Mouse (Mus musculus) liver, embryonic 16.5 days (tissue): ENCODE measurements at regions not wholly inside any gene's neighbourhood (a gene's known extent, or its start where the extent isn't known, plus 50 kb on each side); places are given as distances from the start of the nearest gene placed in this dataset.

ENCODE experiments used
- ATAC-seq: fragments of 200-750 bp; cut with Nextera tagmentation; 2 replicates; pipeline ENCODE4 v1.8.0; 2017; ENCODE audit warnings: low read depth, mild to moderate bottlenecking, moderate number of reproducible peaks, moderate library complexity
- H3K27ac ChIP-seq: fragments of 300-500 bp; sonication (generic); 2 replicates; pipeline ENCODE4 v1.5.1; 2014; ENCODE audit warnings: mild to moderate bottlenecking, low read length
- H3K27me3 ChIP-seq: fragments of 300-500 bp; sonication (generic); 2 replicates; pipeline ENCODE4 v1.6.1; 2014; ENCODE audit warnings: low read depth, low read length, mixed read lengths; ENCODE audit not compliant: control insufficient read depth, insufficient read depth
- H3K36me3 ChIP-seq: fragments of 300-500 bp; sonication (generic); 2 replicates; pipeline ENCODE4 v1.6.1; 2014; ENCODE audit warnings: mild to moderate bottlenecking; ENCODE audit not compliant: control insufficient read depth, insufficient read depth
- H3K4me1 ChIP-seq: fragments of 300-500 bp; sonication (generic); 2 replicates; pipeline ENCODE4 v1.6.1; 2014; ENCODE audit warnings: low read depth, low read length, mixed read lengths; ENCODE audit not compliant: control insufficient read depth
- H3K4me2 ChIP-seq: fragments of 300-500 bp; sonication (generic); 2 replicates; pipeline ENCODE4 v1.6.1; 2014; ENCODE audit warnings: low read depth, low read length, mixed read lengths
- H3K4me3 ChIP-seq: fragments of 300-500 bp; sonication (generic); 2 replicates; pipeline ENCODE4 v1.5.1; 2014; ENCODE audit warnings: low read depth, mild to moderate bottlenecking, low read length
- H3K9ac ChIP-seq: fragments of 300-500 bp; sonication (generic); 2 replicates; pipeline ENCODE4 v1.6.1; 2014; ENCODE audit warnings: low read depth, low read length
- H3K9me3 ChIP-seq: fragments of 300-500 bp; sonication (generic); replicated peaks from 2 replicates; pipeline ENCODE4 v1.6.1; 2016; ENCODE audit warnings: low read length; ENCODE audit not compliant: control insufficient read depth
- WGBS: fragments of 180-500 bp; shearing (Covaris S2); extraction: QIAGEN DNeasy Blood & Tissue Kit; methylation state at CpG from one replicate; pipeline ENCODE4 v1.1.7; 2014; ENCODE audit not compliant: insufficient replicate concordance; 5-methylcytosine and 5-hydroxymethylcytosine counted together

DNA sequence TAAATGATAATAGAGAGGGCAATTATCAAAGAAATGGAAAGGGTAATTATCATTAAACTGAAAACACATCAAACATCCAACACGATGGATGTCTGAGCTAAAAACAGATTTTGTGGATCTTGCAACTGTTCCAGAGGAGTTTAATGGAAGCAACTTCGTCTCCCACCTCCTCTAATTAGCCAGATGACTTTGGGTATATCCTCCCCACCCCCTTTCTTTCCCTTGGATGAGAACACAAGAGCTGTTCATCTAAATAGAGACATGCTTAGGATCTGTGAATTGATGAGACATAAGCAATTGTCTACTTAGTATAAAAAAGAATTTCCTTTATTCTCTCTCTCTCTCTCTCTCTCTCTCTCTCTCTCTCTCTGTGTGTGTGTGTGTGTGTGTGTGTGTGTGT, 333.7 kb upstream of the Adgrl2 start:
- Histone ChIP-seq H3K4me3 (no peak overlapping the region), H3K4me1 (no peaks in the 10 kb centered on the region), H3K4me2 (no peak overlapping the region), H3K9ac (no peak overlapping the region), H3K27me3 (no peaks in the 10 kb centered on the region), H3K9me3 (no peaks in the 10 kb centered on the region), H3K36me3 (no peaks in the 10 kb centered on the region), H3K27ac (no peak overlapping the region)
- 49% methylated on average over 2 of the region's 2 CpGs for WGBS
- ATAC-seq, result no peak

- no peaks in the 10 kb centered on the region for H3K36me3 ChIP-seq
- H3K27ac ChIP-seq, result no peak overlapping the region
- no peak overlapping the region for H3K9ac ChIP-seq
- H3K4me3 ChIP-seq, result no peak overlapping the region
- H3K27me3 ChIP-seq, result no peaks in the 10 kb centered on the region
- no peaks in the 10 kb centered on the region for H3K4me1 ChIP-seq
- H3K4me2 ChIP-seq, result no peak overlapping the region
- 53% methylated on average over 9 of the region's 9 CpGs for WGBS
- H3K9me3 ChIP-seq, result no peaks in the 10 kb centered on the region
- ATAC-seq, result no peak
Measured at GRCm38 (mm10) chr3:149318728-149319127, 328.4 kb upstream of the Adgrl2 start.

DNA sequence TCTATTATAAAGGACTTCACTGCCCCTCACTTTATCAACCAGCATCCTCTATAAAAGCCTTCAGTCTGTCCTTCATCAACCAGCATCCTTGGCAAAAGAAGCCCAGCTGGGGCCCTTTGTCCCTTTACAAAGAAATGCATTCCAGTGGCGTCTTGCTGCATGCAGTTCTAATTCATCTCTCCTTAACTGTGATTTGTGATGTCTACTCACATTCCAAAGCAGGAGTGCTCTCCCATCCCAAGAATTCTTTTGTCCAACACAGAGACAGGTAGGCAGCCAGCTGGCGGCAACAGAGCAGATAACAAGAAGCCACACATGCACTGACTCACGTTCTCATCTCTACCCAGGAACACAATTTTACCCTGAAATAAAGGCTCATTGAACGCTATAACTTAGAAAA, 323.9 kb upstream of the Adgrl2 start:
- Histone ChIP-seq H3K4me1 (no peaks in the 10 kb centered on the region), H3K36me3 (no peaks in the 10 kb centered on the region), H3K9ac (no peak overlapping the region), H3K9me3 (no peaks in the 10 kb centered on the region), H3K27me3 (no peaks in the 10 kb centered on the region), H3K4me2 (no peak overlapping the region), H3K27ac (no peak overlapping the region), H3K4me3 (no peak overlapping the region)
- ATAC-seq, result no peak
- 56% methylated on average over 4 of the region's 4 CpGs for whole genome bisulfite sequencing

GRCm38 (mm10) chr3:149313217-149313616, 322.9 kb upstream of the Adgrl2 start:
- Histone ChIP-seq H3K4me1 (no peaks in the 10 kb centered on the region), H3K9me3 (no peaks in the 10 kb centered on the region), H3K4me2 (no peak overlapping the region), H3K27me3 (no peaks in the 10 kb centered on the region), H3K4me3 (no peak overlapping the region), H3K9ac (no peak overlapping the region), H3K27ac (no peak overlapping the region), H3K36me3 (no peaks in the 10 kb centered on the region)
- no peak for ATAC-seq
- WGBS, result 67% methylated on average over 6 of the region's 6 CpGs

GRCm38 (mm10) chr3:149311576-149311975, 321.2 kb upstream of the Adgrl2 start:
- Histone ChIP-seq H3K4me1 (no peaks in the 10 kb centered on the region), H3K9ac (no peak overlapping the region), H3K9me3 (no peaks in the 10 kb centered on the region), H3K27ac (no peak overlapping the region), H3K4me2 (no peak overlapping the region), H3K4me3 (no peak overlapping the region), H3K27me3 (no peaks in the 10 kb centered on the region), H3K36me3 (no peaks in the 10 kb centered on the region)
- ATAC-seq, result no peak
- WGBS, result 68% methylated on average over 8 of the region's 8 CpGs

GRCm38 (mm10) chr3:149306709-149307108, 316.4 kb upstream of the Adgrl2 start:
- Histone ChIP-seq H3K9ac (no peak overlapping the region), H3K4me3 (no peak overlapping the region), H3K36me3 (no peaks in the 10 kb centered on the region), H3K9me3 (no peaks in the 10 kb centered on the region), H3K4me2 (no peak overlapping the region), H3K4me1 (no peaks in the 10 kb centered on the region), H3K27ac (no peak overlapping the region), H3K27me3 (no peaks in the 10 kb centered on the region)
- WGBS, result 69% methylated on average over 3 of the region's 3 CpGs
- no peak for ATAC-seq

DNA sequence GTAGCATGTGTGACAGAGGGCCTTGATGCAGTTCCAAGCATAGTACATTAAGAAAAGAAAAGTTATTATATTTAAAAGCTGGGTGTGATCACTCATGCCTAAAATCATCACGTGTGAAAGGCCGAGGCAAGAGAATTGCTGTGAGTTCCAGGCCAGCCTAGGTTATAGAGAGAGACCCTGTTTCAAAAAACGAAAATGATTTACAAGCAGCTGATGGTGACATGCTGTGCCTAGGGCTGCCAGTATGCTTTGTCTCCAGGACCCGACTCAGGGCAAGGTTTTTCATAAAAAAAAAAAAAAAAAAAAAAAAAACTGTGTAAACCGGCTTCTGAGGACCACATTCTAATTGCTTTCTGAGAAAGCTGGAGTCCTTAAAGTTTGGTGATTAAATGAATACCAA, 315.9 kb upstream of the Adgrl2 start:
- no peak for ATAC-seq
- Histone ChIP-seq H3K4me3 (no peak overlapping the region), H3K27ac (no peak overlapping the region), H3K9me3 (no peaks in the 10 kb centered on the region), H3K4me1 (no peaks in the 10 kb centered on the region), H3K9ac (no peak overlapping the region), H3K27me3 (no peaks in the 10 kb centered on the region), H3K36me3 (no peaks in the 10 kb centered on the region), H3K4me2 (no peak overlapping the region)
- 58% methylated on average over 5 of the region's 5 CpGs for WGBS

DNA sequence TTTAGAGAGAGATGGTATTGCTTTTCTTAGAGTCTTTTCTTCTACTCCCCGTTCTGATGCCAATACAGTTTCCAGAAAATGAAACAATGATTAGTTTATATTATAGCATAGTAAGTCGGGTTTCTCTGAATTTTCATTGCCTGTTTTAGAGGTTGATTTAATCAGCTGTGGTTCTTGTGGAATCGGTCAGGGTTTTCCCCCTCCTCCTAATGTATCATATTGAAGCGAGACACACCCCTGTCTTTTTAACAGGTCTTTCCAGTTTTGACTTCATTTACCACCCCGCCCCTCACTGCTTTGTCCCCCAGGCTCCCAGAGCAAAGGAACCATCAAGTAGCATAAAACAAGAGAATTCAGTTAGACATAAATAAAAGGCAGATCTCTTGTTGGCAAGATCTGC, 315.1 kb upstream of the Adgrl2 start:
- Histone ChIP-seq H3K4me2 (no peak overlapping the region), H3K4me3 (no peak overlapping the region), H3K9me3 (no peaks in the 10 kb centered on the region), H3K27ac (no peak overlapping the region), H3K36me3 (no peaks in the 10 kb centered on the region), H3K9ac (no peak overlapping the region), H3K27me3 (no peaks in the 10 kb centered on the region), H3K4me1 (no peaks in the 10 kb centered on the region)
- 43% methylated on average over 5 of the region's 5 CpGs for WGBS
- ATAC-seq, result no peak

DNA sequence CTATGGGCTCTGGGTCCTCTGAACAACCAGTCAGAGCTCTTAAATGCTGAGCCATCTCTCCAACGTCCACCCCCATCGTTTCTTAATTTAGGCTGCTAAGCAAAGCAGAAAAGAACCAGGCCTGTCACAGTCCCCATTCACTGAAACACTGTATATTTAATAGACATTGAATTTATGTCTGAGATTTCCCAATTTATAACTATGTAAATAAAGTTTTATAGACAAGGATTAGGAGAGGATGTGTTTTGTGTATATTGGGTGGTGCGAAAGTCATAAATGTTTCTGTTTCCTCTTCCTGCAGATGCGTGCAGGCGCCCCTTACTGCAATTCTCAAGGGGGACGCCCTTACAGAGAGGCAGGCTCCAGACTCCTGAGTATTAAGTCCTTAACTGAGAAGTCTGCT, 314.7 kb upstream of the Adgrl2 start:
- Histone ChIP-seq H3K4me1 (no peaks in the 10 kb centered on the region), H3K27me3 (no peaks in the 10 kb centered on the region), H3K36me3 (no peaks in the 10 kb centered on the region), H3K27ac (no peak overlapping the region), H3K9ac (no peak overlapping the region), H3K4me2 (no peak overlapping the region), H3K4me3 (no peak overlapping the region), H3K9me3 (no peaks in the 10 kb centered on the region)
- no peak for ATAC-seq
- WGBS, result 48% methylated on average over 6 of the region's 6 CpGs

GRCm38 (mm10) chr3:149303418-149303817, 313.1 kb upstream of the Adgrl2 start:
- Histone ChIP-seq H3K4me3 (no peak overlapping the region), H3K9ac (no peak overlapping the region), H3K27me3 (no peaks in the 10 kb centered on the region), H3K9me3 (no peaks in the 10 kb centered on the region), H3K4me1 (no peaks in the 10 kb centered on the region), H3K27ac (no peak overlapping the region), H3K36me3 (no peaks in the 10 kb centered on the region), H3K4me2 (no peak overlapping the region)
- WGBS, result 63% methylated on average over 5 of the region's 5 CpGs
- ATAC-seq, result no peak
